Mouse (Mus musculus): ENCODE measurements around the gene Rsbn1l.

- TF ChIP-seq POLR2A (IDR thresholded peaks at IDR 0.05; ENCODE audit: low read depth, low read length), result no peak
- no peak for TF ChIP-seq MAX (IDR thresholded peaks at IDR 0.05; ENCODE audit: low read length)
- no peak for TF ChIP-seq JUND (conservative IDR thresholded peaks at IDR 0.05; ENCODE audit: low read depth, low read length)
- no peak for TF ChIP-seq BHLHE40 (IDR thresholded peaks at IDR 0.05; ENCODE audit: low read depth, low read length)
- no peak for TF ChIP-seq CTCF (conservative IDR thresholded peaks at IDR 0.05 in 1 of 2, IDR thresholded peaks at IDR 0.05 in 1 of 2; ENCODE audit: low read depth in 2 of 2, low read length in 2 of 2)
- no peak for TF ChIP-seq NRF1 (IDR thresholded peaks at IDR 0.05; ENCODE audit: low read depth, low read length)
- TF ChIP-seq EP300 (IDR thresholded peaks at IDR 0.05; ENCODE audit: low read length), result no peak
- TF ChIP-seq ZKSCAN1 (IDR thresholded peaks at IDR 0.05; ENCODE audit: borderline replicate concordance, low read depth, low read length), result no peak
- no peak for TF ChIP-seq MYC (IDR thresholded peaks at IDR 0.05; ENCODE audit: low read depth, low read length)
- no peak for TF ChIP-seq MEF2A (IDR thresholded peaks at IDR 0.05; ENCODE audit: borderline replicate concordance, low read depth, low read length)
- TF ChIP-seq UBTF (IDR thresholded peaks at IDR 0.05; ENCODE audit: low read depth, low read length), result no peak
- no peak for TF ChIP-seq SMC3 (IDR thresholded peaks at IDR 0.05; ENCODE audit: low read depth, low read length)
Measured at GRCm38 (mm10) chr5:20884036-20884620, 72.1 kb downstream of the Rsbn1l start.

Measured in CH12.LX (cell line).